Mouse (Mus musculus): Measurements from ENCODE around the gene Xpot.

Xpot gene

DNA sequence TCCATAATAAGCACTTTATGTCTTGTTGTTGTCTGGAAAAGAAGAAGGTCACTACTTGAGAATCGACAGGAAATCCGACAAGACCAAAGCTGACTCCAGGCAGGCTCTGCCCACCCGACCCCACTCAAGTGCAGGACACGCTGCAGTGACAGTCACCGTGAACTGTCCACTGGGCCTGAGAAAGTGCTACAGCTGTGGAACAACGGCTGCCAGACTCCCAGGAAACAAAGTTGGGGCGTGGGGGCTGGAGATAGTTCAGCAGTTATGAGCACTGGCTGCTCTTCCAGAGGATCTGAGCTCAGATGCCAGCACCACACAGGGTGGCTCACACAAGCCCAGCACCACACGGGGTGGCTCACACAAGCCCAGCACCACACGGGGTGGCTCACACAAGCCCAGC, 49.8 kb downstream of the Xpot start:
- DNase-seq (ENCODE audit: low spot score), result no peak

DNA sequence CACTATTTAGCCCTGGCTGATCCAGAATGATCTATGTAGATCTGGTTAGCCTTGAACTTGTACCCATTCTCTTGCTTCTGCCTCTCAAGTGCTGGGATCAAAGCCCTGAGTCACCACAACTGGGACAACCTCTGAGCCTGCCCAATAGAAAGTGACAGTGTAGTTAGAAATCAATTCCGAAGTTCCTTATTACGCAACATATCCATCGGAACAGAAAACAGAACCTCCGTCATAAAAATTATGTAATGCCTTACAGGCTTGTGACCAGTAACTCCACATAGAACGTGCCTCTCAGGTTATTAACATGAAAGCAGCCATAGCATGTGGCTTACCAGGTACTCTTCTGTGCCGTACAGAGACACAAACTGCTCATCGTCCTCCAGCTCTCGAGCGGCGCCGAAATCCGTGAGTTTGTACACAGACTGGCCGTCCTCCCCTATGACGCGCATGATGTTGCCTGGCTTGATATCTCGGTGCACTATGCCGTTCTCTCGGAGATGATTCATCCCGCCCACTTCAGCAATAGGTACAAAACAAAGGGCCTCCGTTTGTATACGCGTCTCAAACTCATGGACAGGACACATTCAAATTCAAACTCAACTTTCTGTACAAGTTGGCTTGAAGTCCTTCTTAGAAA, 54.5 kb downstream of the Xpot start:
- DNase-seq (ENCODE audit: low spot score), result no peak

DNA sequence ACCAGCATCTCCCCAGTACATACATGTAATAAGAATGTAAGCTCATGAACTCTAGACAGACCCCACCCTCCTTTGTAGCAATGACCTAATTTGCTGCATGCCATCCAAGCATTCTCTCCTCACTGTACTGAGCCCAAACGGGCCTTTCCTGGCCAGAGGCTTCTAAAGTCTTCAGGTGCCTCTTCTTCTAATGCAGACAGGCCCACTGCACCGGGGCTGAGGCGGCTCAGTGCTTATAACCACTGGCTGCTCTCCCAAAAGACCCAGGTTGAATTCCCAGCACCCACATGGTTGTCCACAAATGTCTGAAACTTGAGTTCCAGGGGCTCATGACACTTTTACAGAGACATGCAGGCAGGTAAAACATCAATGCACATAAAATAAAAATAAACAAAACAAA, 55.1 kb downstream of the Xpot start:
- no peak for DNase-seq (ENCODE audit: low spot score)

DNA sequence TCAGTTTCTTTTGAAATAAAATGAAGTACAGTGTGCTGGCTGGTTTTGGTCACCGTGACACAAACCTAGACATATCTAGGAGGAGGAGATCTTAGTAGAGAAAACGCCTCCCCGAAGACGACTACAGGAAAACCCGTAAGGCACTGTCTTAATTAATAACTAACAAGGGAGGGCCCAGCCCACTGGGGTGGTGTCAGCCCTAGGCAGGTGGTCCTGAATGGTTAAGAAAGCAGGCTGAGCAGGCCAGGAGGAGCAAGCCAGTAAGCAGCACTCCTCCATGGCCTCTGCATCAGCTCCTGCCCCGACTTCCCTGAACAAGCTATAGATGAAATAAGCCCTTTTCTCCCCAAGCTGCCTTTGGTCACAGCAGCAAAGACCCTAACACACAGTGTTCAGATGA, 56.3 kb downstream of the Xpot start:
- DNase-seq (ENCODE audit: low spot score), result no peak

DNA sequence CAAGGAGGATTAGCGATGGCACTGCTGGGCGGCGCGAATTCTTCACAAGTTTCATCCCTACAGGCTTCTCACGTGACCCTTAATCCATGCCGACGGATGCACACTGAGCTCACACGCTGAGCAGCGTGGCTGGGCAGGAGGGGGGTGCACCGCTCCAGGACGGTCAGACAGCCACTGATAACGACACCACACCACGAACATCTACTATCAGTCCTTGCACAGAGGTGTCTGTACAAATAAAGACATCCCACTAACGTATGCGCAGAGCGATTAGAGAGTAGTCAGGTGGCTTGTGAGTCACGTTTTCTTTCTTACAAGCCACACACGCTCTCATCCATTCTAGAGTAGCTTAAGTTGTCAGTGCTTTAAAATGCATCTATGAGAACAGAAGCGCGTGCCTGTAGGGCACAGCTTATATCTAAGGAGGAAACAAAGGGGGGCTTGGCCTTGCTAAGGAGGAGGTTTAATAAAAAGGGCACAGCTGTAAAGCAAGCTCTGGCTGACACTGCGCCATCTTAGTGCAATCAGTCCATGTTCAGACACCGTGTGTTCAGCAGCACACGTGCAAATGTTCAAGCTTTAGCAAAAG, 57.0 kb downstream of the Xpot start:
- no peak for DNase-seq (ENCODE audit: low spot score)

DNA sequence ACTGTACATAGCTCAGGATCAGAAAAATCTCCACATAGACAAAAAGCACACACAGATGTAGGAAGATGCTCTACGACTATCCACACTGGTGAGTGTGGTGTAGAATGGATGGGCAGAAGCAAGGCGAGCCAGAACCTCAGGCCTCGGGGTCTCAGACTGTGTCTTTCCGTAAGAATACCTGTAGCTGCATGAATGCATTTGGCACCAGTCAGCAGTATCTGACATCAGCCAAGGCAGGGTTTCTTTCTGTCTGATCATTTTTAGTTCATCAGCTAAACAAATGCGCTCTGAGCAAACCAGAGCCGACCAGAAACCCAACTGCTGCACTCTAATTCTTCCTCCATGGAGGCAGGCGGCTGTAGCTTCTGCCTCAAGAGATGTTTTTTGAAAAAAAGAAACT, 57.6 kb downstream of the Xpot start:
- DNase-seq (ENCODE audit: low spot score), result no peak

DNA sequence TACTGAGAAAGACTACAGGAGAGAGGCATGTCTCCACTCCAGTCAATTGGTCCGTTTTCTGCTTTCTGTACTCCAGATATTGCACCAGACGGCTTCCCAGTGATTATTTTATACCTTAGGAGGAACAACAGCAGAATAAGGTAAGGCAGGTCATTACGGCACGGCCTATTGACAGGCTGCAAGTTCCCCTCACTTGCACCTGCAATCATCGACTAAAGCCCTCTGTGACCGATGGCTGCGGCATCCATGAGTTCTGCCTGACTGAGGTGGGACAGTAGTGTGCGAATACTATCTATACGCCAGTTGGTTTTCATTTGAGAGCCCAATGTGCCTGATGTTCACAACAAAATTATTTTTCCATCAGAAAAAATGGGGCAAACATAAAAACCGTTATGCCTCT, 58.1 kb downstream of the Xpot start:
- no peak for DNase-seq (ENCODE audit: low spot score)

DNA sequence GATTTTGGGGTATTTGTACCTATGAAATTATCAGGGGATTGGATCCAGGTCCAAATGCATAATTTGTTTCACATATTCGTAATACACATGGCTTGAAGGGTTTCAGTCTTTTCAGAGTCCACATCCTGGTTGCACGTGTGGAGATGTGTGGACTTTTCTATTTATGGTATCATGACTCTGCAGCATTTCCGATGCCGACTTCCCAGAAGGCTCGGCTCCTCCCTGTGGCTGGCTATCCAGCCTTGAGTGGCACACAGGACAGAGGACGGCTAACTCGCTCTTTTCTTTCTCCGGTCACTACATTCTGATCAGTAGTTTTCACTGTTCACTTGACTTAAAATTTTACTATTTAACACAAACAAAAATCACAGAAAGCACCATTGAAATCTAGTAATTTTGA, 61.7 kb downstream of the Xpot start:
- DNase-seq (ENCODE audit: low spot score), result no peak

DNA sequence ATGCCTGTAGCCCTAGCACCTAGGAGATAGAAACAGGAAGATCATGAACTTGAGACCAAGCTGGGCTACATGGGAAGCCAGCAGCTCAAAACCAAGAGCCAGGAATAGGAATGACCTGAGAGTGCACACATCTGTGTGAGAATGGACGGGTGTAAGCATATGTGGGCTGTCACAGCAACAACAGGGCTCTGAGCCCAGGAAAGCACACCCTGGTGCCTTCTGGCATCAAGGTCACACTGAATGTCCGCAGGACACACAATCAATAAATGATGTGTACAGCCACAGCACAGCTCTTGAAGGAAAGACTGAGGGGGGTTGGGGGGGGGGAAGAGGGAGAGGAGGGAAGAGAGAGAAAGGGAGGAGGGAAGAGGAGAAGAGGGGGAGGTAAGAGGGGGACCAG, 67.9 kb downstream of the Xpot start:
- DNase-seq (ENCODE audit: low spot score), result no peak

DNA sequence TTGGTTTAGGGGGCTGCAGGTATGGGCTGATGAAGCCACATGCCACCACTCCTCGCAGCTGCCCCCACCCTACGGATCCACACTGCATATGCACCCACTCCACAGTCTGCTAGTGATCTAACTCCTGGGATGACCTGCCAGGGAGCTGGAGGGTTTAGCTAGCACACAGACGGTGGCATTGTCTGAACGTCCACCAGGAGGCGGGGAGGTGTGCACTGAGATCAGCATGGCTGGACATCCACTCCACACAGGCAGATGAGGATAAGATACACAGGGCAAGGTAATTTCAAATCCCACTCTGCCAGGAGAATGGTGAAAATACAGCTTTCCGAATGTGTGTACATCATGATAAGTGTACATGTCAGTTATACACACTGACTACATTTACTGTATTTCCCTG, 69.9 kb downstream of the Xpot start:
- no peak for DNase-seq (ENCODE audit: low spot score)

DNA sequence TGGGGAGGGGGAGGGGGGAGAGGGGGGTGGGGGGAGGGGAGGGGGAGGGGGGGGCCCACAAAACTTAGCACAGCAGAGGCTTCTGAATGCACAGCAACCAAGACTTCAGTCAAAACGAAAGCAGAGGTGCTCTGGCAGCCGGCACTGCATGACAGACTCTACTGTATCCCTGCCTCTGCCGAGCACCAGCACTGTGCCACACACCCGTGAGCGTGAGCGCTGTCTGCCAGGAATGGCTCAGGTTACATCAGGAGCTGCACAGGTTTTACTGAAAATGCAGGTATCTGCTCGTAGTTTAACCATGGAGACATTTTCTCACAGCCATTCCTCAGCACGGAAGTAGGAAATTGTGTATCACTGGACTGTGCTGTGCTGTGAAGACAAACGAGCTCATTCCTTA, 75.8 kb downstream of the Xpot start:
- no peak for DNase-seq (ENCODE audit: low spot score)

DNA sequence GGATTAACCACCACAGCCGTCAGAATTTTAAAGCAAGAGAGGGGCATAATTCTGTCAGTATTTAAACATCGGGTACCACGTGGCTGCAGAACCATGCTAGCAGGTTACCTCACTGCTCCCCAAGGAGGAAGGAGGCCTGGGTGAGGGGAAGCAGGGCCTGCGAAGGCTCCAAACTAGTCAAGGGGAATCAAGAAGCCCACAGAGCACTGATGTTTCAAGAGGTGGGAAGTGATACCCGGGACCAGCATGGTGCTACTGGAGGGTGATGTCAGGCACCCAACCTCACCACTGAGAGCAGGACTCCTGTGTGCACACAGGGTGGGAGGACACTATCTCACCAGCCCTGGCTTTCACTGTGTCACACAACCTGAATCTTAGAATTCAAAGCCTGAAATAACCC, 76.5 kb downstream of the Xpot start:
- DNase-seq (ENCODE audit: low spot score), result no peak

DNA sequence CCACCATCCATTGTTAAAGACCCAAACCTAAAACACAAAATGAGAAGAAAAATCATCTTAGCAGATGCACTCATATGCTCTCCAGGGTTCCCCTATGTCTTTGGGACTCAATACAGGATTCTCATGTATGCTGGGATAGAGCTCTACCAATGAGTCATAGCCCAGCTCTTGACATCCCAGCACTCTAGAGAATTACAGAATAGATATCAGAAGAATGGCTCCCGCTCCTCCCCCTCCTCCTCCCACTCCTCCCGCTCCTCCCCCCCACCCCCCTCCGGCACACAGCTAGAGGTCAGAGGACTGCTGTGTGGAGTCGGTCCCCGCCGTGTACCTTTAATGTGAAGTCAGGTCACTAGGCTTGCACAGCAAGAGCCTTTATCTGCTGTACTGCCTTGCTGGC, 79.0 kb downstream of the Xpot start:
- no peak for DNase-seq (ENCODE audit: low spot score)

DNA sequence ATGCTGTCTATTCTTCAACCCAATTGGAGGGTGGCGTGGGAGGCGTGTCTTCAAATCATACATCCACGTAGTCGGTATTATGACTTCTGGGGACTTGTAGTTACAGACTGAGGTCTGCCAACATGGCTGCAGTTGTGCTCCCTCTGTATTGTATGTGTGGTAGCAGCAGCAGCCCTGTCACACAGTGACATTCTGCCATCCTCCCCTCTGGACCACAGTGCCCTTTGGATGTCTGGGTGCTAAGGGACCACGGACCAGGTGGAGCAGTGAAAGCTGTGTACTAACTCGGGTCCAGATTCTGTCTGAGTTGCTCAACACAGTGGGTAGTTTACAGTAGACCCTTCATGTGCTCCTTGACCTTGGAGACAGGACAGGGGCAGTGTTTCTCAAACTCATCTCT, 82.6 kb downstream of the Xpot start:
- DNase-seq (ENCODE audit: low spot score), result no peak

DNA sequence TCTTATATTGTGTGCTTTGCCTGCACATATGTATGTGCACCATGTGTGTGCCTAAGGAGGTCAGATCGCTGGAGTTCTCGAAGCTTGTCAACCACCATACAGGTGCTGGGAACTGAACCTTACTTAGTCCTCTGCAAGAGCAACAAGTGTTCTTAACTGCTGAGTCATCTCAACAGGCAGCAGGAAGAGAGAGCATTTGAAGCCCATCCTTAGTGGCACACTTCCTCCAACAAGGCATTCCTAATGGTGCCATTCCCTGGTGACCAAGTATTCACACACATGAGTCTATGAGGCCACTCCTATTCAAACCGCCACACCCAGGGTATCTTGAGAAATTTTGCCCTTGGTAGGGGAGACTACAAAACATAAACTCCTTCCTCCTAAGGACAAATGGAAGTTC, 84.0 kb downstream of the Xpot start:
- DNase-seq (ENCODE audit: low spot score), result no peak

Data from urinary bladder, postnatal 10 days (tissue).